Mouse (Mus musculus) CH12.LX (cell line): ENCODE measurements around the gene Actl6b. TPM values are rescaled to one million over a fixed set of nuclear protein-coding genes. Genes with fewer than 3 reads are reported as not detected.

Source experiments
- DNase-seq: peaks from one replicate; pipeline ENCODE4 v3.0.0-alpha.2; 2013; ENCODE audit errors: extremely low read depth
- H3K27ac ChIP-seq: 2 replicates; pipeline ENCODE4 v1.5.1; 2012; ENCODE audit warnings: low read depth, mild to moderate bottlenecking, control low read depth, moderate library complexity; ENCODE audit not compliant: insufficient read depth
- H3K27me3 ChIP-seq: replicated peaks from 2 replicates; pipeline ENCODE3; 2012; ENCODE audit warnings: inconsistent platforms
- H3K36me3 ChIP-seq, 2 experiments: replicated peaks in 1 of 2; 2 replicates each; pipeline versions ENCODE3 to v1.6.1; 2012; ENCODE audit warnings: inconsistent platforms in 1 of 2, low read length in 1 of 2, mild to moderate bottlenecking in 1 of 2, mixed read lengths in 1 of 2, moderate library complexity in 1 of 2; ENCODE audit not compliant: control insufficient read depth in 1 of 2, insufficient read depth in 1 of 2
- H3K4me1 ChIP-seq, 2 experiments: 2 replicates each; pipeline ENCODE4 v1.6.1; 2012; ENCODE audit warnings: inconsistent platforms in 1 of 2, moderate library complexity in 1 of 2; ENCODE audit not compliant: insufficient read depth in 2 of 2, control insufficient read depth in 1 of 2
- H3K4me2 ChIP-seq: 2 replicates; pipeline ENCODE4 v1.6.1; 2012; ENCODE audit warnings: low read depth, mild to moderate bottlenecking, control low read depth; ENCODE audit not compliant: poor library complexity, insufficient read depth, severe bottlenecking
- H3K4me3 ChIP-seq, 3 experiments: fragments of 150-350 bp in 1 of 3; sonication (generic) in 1 of 3; replicated peaks in 1 of 3; 2 replicates each; pipeline versions ENCODE3 to v1.5.1; 2011 to 2012; ENCODE audit warnings: low read depth in 2 of 3, low read length in 2 of 3, mild to moderate bottlenecking in 2 of 3, moderate library complexity in 2 of 3, control low read depth in 1 of 3, improper control_type of control experiment in 1 of 3, inconsistent platforms in 1 of 3, mixed read lengths in 1 of 3; ENCODE audit not compliant: poor library complexity in 1 of 3
- H3K79me2 ChIP-seq: replicated peaks from 2 replicates; pipeline ENCODE4 v1.6.1; 2012; ENCODE audit warnings: mild to moderate bottlenecking, moderate library complexity; ENCODE audit not compliant: control insufficient read depth, poor library complexity, insufficient read depth, severe bottlenecking; ENCODE audit errors: extremely low read depth
- H3K9ac ChIP-seq: 2 replicates; pipeline ENCODE4 v1.6.1; 2012; ENCODE audit warnings: low read depth, mild to moderate bottlenecking, control low read depth, moderate library complexity; ENCODE audit not compliant: insufficient read depth
- H3K9me3 ChIP-seq: replicated peaks from 2 replicates; pipeline ENCODE3; 2012; ENCODE audit warnings: low read length, inconsistent platforms, mixed read lengths
- CHD1 ChIP-seq: IDR thresholded peaks from 2 replicates; pipeline ENCODE4 v1.6.1; 2012; ENCODE audit warnings: low read depth, low read length, improper control_type of control experiment, inconsistent platforms
- CHD2 ChIP-seq: IDR thresholded peaks from 2 replicates; pipeline ENCODE4 v1.6.1; 2011; ENCODE audit warnings: low read length, improper control_type of control experiment
- E2F4 ChIP-seq: IDR thresholded peaks from 2 replicates; pipeline ENCODE4 v1.6.1; 2011; ENCODE audit warnings: low read depth, low read length, improper control_type of control experiment; ENCODE audit not compliant: insufficient replicate concordance
- ELF1 ChIP-seq: IDR thresholded peaks from 2 replicates; pipeline ENCODE4 v1.6.1; 2014; ENCODE audit warnings: low read depth, mild to moderate bottlenecking, inconsistent platforms, low read length, improper control_type of control experiment
- ETS1 ChIP-seq: conservative IDR thresholded peaks from 2 replicates; pipeline ENCODE4 v1.6.1; 2012; ENCODE audit warnings: low read depth, mild to moderate bottlenecking, inconsistent platforms, low read length, improper control_type of control experiment, moderate library complexity
- GABPA ChIP-seq: IDR thresholded peaks from 2 replicates; pipeline ENCODE4 v1.6.1; 2012; ENCODE audit warnings: low read depth, low read length, improper control_type of control experiment, inconsistent platforms; ENCODE audit not compliant: insufficient replicate concordance
- HCFC1 ChIP-seq: IDR thresholded peaks from 2 replicates; pipeline ENCODE4 v1.6.1; 2012; ENCODE audit warnings: low read depth, mild to moderate bottlenecking, inconsistent platforms, low read length, improper control_type of control experiment
- IRF4 ChIP-seq: IDR thresholded peaks from 2 replicates; pipeline ENCODE4 v1.6.1; 2014; ENCODE audit warnings: low read depth, mild to moderate bottlenecking, inconsistent platforms, low read length, improper control_type of control experiment
- MAFK ChIP-seq: IDR thresholded peaks from 2 replicates; pipeline ENCODE4 v1.6.1; 2011; ENCODE audit warnings: low read length, improper control_type of control experiment; ENCODE audit not compliant: insufficient replicate concordance
- MAX ChIP-seq: IDR thresholded peaks from 2 replicates; pipeline ENCODE4 v1.6.1; 2011; ENCODE audit warnings: low read length, improper control_type of control experiment
- MEF2A ChIP-seq: IDR thresholded peaks from 2 replicates; pipeline ENCODE4 v1.6.1; 2014; ENCODE audit warnings: low read depth, mild to moderate bottlenecking, inconsistent platforms, low read length, improper control_type of control experiment, borderline replicate concordance
- MYC ChIP-seq: IDR thresholded peaks from 2 replicates; pipeline ENCODE4 v1.6.1; 2011; ENCODE audit warnings: low read depth, mild to moderate bottlenecking, improper control_type of control experiment, low read length
- NELFE ChIP-seq: IDR thresholded peaks from 2 replicates; pipeline ENCODE4 v1.6.1; 2011; ENCODE audit warnings: low read depth, low read length, improper control_type of control experiment
- POLR2A ChIP-seq: IDR thresholded peaks from 2 replicates; pipeline ENCODE4 v1.6.1; 2011; ENCODE audit warnings: low read depth, mild to moderate bottlenecking, improper control_type of control experiment, low read length
- POLR2AphosphoS2 ChIP-seq: IDR thresholded peaks from 2 replicates; pipeline ENCODE4 v1.6.1; 2011; ENCODE audit warnings: low read depth, low read length, improper control_type of control experiment
- RAD21 ChIP-seq: IDR thresholded peaks from 2 replicates; pipeline ENCODE4 v1.6.1; 2011; ENCODE audit warnings: low read depth, mild to moderate bottlenecking, low read length, improper control_type of control experiment, moderate library complexity
- RCOR1 ChIP-seq: conservative IDR thresholded peaks from 2 replicates; pipeline ENCODE4 v1.6.1; 2012; ENCODE audit warnings: low read depth, mild to moderate bottlenecking, inconsistent platforms, low read length, improper control_type of control experiment
- SMC3 ChIP-seq: IDR thresholded peaks from 2 replicates; pipeline ENCODE4 v1.6.1; 2011; ENCODE audit warnings: low read depth, low read length, improper control_type of control experiment
- TBP ChIP-seq: conservative IDR thresholded peaks from 2 replicates; pipeline ENCODE4 v1.6.1; 2011; ENCODE audit warnings: low read depth, low read length, improper control_type of control experiment
- USF2 ChIP-seq: conservative IDR thresholded peaks from 2 replicates; pipeline ENCODE4 v1.6.1; 2011; ENCODE audit warnings: low read depth, low read length, improper control_type of control experiment
- ZMIZ1 ChIP-seq: IDR thresholded peaks from 2 replicates; pipeline ENCODE4 v1.6.1; 2012; ENCODE audit warnings: low read depth, mild to moderate bottlenecking, inconsistent platforms, low read length, improper control_type of control experiment
- dilution Hi-C: fragments of 300-500 bp; cut with MboI; formaldehyde crosslinking; loops from 2 replicates; pipeline ENCODE4 v1.14.3; 2020; ENCODE audit warnings: low sequenced_read_pairs; ENCODE audit not compliant: extremely low pct_unique_long_range_greater_than_20kb, extremely low pct_ligation_motif_present
- in situ Hi-C: fragments of 300-500 bp; cut with MboI; formaldehyde crosslinking; loops from 3 replicates; pipeline ENCODE4 v1.14.3; 2019; ENCODE audit warnings: low sequenced_read_pairs, low pct_ligation_motif_present, low pct_unique_long_range_greater_than_20kb, mixed read lengths
- polyA plus RNA-seq: library from polyadenylated mRNA; unstranded; fragments of >175 nt; gene quantifications from 2 replicates; pipeline ENCODE4 v1.2.1, GENCODE M21; 2012; ENCODE audit warnings: low read depth; ENCODE audit not compliant: insufficient read length
- total RNA-seq, 2 experiments: library from RNA; depleted of rRNA; stranded (reverse); fragments of 300-350 nt in 1 of 2; fragments of >200 nt in 1 of 2; gene quantifications; 2 replicates each; pipeline ENCODE4 v1.2.3; 2012 to 2014

Gene Actl6b
- total and polyA plus RNA-seq, 3 experiments: not detected

- in situ Hi-C loops (loop anchor here (25.0 kb wide), 1 partner anchor 240 kb away; no protein-coding TSS in a partner anchor), dilution Hi-C loops (no loop called here)
- Histone ChIP-seq H3K27ac (no peak overlapping the region), H3K9ac (no peak overlapping the region), H3K4me2 (no peak overlapping the region), H3K4me1 (peaks cover 0 to 13% of the 10 kb centered on the region in 2 experiments; a peak in 2 of 4 replicates), H3K36me3 (peaks cover 85 to 98% of the 10 kb centered on the region in 2 experiments), H3K79me2 (no peaks in the 10 kb centered on the region), H3K9me3 (no peaks in the 10 kb centered on the region), H3K4me3 (no peak overlapping the region), H3K27me3 (no peaks in the 10 kb centered on the region)
- DNase-seq: no peak
- TF ChIP-seq RCOR1: no peak
- TF ChIP-seq NELFE: no peak
- no peak for TF ChIP-seq IRF4
- TF ChIP-seq POLR2A: no peak
- no peak for TF ChIP-seq CHD2
- TF ChIP-seq MAX: no peak
- TF ChIP-seq MYC: no peak
- TF ChIP-seq E2F4: no peak
- no peak for TF ChIP-seq POLR2AphosphoS2
- TF ChIP-seq, all 38 proteins: peak for 0
These were observed 30.6 kb upstream of the Actl6b start for GRCm38 (mm10) chr5:137522711-137523110.

DNA sequence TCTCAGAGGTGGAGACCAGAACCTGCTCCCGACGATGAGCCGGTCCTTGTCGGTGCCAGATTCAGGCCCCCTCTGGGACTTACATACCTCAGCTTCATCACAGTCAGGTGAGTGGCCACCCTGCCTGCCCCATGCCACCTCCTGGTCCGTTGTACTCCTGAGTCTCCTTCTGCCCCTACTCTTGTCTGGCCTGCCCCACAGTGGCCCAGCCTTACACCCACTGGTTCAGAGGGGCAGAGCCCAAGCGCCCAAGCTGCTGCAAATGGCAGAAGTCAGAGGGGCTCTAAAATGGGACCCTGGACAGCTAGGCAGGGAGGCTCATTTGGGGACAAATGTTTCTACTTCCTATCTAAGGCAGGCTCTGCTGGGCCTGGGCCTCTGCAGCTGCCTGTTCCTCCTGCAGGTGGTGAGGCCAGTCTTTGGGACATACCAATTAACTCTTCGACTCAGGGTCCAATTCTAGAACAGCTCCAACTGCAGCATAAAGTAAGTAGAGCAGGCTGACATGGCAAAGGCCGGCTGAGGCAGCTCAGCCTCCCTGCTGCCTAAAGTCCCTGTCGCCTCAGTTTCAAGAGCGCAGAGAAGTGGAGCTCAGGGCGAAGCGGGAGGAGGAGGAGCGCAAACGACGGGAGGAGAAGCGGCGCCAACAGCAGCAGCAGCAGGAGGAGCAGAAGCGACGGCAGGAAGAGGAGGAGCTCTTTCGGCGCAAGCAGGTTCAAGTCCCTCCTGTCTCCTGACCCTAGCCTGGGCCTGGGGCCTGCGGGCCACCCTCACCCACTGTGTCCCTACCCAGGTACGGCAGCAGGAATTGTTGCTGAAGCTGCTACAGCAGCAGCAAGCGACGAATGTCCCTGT lies 29.7 kb upstream of the Actl6b start:
- H3K27ac ChIP-seq: no peak overlapping the region
- in situ Hi-C loops (loop anchor here (25.0 kb wide), 1 partner anchor 239 kb away; no protein-coding TSS in a partner anchor), dilution Hi-C loops (no loop called here)
- peaks cover 0 to 18% of the 10 kb centered on the region in 2 experiments; a peak in 2 of 4 replicates for H3K4me1 ChIP-seq
- H3K9me3 ChIP-seq: no peaks in the 10 kb centered on the region
- no peak overlapping the region for H3K9ac ChIP-seq
- peaks cover 91 to 99% of the 10 kb centered on the region in 2 experiments for H3K36me3 ChIP-seq
- TF ChIP-seq MEF2A (no peak), ETS1 (no peak), HCFC1 (no peak), RCOR1 (no peak), CHD1 (no peak), ZMIZ1 (no peak), TBP (no peak), RAD21 (no peak), SMC3 (no peak), MAFK (no peak), USF2 (no peak), ELF1 (no peak), GABPA (no peak), POLR2A (no peak)
- no peaks in the 10 kb centered on the region for H3K27me3 ChIP-seq
- no peak for DNase-seq
- H3K4me2 ChIP-seq: no peak overlapping the region
- no peaks in the 10 kb centered on the region for H3K79me2 ChIP-seq
- H3K4me3 ChIP-seq: no peak overlapping the region
